Mouse (Mus musculus): ENCODE measurements around the gene Cdrt4.

DNA sequence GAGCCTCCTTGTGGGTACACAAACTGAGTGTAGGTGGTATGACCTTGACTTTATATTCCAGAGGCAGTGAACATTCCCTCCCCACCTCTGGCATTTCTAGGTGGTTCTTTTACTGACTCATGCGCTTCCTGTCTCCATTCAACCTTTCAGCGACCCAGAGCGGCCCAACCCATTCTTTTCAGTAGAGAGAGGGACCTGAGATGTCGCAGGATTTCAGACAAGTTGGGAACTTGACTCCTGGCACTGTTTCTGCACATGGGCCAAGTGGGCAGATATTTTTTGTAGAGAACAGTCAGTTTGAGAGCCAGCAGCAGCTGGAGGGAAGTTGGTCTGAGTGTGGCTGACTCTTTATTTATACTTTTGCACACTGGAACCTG, 45.5 kb downstream of the Cdrt4 start:
- no peak for TF ChIP-seq CTCF (IDR thresholded peaks at IDR 0.05; ENCODE audit: control insufficient read depth, insufficient read depth, low read length)
- no peak for TF ChIP-seq POLR2A (IDR thresholded peaks at IDR 0.05; ENCODE audit: borderline replicate concordance, control insufficient read depth, low read depth, low read length)
